Mouse (Mus musculus) E14TG2a.4 (cell line): ENCODE measurements around the gene Myoz1.

ENCODE experiments used
- CTCF ChIP-seq: conservative IDR thresholded peaks from 2 replicates; pipeline ENCODE4 v1.5.1; 2014; ENCODE audit warnings: low read length
- POU5F1 ChIP-seq: IDR thresholded peaks from 2 replicates; pipeline ENCODE4 v1.6.1; 2014; ENCODE audit warnings: low read length, borderline replicate concordance

DNA sequence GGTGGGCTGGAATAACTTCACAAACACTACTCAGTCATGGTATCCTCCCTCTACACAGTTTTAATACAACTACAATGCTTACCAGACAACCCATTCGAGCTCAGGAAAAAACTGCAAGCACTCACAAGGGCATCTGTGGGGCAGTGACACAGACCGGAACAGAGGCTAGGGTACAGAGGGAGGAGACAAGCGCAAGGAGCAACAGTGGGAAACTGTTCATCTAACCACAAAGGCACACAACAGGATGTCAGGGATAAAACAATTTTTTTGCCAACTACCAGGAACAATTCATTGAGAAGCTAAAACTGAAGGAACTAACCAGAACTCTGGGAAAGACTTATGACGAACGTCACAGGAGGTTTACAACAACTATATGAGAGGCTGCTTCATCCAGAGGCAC lies 38.1 kb downstream of the Myoz1 start:
- no peak for TF ChIP-seq CTCF
- TF ChIP-seq POU5F1: no peak
